Mouse (Mus musculus) liver, adult 2 months (tissue): ENCODE results near the gene Rpa2.

Experiments
- CTCF ChIP-seq: fragments of 200-500 bp; IDR thresholded peaks from 2 replicates; pipeline ENCODE4 v1.5.1; 2011; ENCODE audit warnings: low read depth, low read length, control low read depth
- POLR2A ChIP-seq: fragments of 200-500 bp; IDR thresholded peaks from 2 replicates; pipeline ENCODE4 v1.6.1; 2011; ENCODE audit warnings: low read length, control low read depth; ENCODE audit not compliant: insufficient read depth; ENCODE audit errors: extremely low read depth

DNA sequence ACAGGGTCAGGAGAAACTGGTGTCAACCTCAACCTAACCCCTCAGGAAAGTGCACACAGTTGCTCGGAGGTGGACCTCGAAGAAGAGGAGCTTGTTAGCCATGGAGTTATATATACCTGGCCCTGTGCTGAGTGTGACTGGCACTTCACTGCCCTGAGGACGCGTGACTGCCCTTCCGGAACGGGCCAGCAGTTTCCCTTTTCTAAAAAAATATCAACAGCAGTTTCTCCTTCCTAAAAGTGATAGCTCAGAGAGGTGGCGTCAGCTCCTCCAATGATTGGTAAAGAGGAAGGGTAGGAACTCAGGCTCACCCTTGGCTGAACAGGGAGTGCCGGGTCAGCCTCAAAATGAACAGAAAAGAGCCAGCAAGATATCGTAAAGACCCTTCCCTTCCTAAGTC lies 25.9 kb downstream of the Rpa2 start:
- no peak for TF ChIP-seq CTCF
- no peak for TF ChIP-seq POLR2A
